Mouse (Mus musculus) retina, postnatal 7 days (tissue): ENCODE measurements around the gene Ypel3.

Experiments used
- DNase-seq: peaks from one replicate; pipeline ENCODE4 v3.0.0-alpha.2; 2012; ENCODE audit warnings: low read depth, low spot score

Ypel3 gene

DNA sequence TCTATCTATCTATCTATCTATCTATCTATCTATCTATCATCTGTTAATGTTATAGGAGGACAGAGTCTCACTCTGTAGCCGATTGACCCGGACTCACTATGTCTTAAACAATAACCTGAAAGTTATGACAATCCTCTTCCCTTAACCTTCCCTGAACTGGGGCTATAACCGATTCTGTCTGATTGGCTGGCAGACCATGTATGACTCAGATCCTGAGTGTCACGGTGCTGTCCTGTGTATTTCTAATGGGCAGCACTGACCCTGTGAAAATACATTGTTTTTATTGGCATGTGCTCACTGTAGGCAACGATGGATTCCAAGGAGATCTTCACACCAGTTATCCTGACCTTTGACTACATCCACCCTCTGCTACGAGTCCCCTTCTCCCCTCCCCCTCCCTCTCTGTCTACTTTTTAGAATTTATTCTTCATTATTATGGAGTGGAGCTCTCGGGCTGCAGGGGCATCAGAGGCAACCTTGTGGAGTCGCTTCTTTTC is 39.0 kb downstream of the Ypel3 start:
- DNase-seq: no peak

GRCm38 (mm10) chr7:126816494-126816893 is 39.7 kb downstream of the Ypel3 start:
- DNase-seq: no peak

- no peak for DNase-seq
These were observed 40.8 kb downstream of the Ypel3 start for GRCm38 (mm10) chr7:126817595-126817994.

GRCm38 (mm10) chr7:126818818-126819217 is 42.1 kb downstream of the Ypel3 start:
- DNase-seq: no peak

GRCm38 (mm10) chr7:126821835-126822511 is 45.2 kb downstream of the Ypel3 start:
- DNase-seq: peak; percentile 90

DNA sequence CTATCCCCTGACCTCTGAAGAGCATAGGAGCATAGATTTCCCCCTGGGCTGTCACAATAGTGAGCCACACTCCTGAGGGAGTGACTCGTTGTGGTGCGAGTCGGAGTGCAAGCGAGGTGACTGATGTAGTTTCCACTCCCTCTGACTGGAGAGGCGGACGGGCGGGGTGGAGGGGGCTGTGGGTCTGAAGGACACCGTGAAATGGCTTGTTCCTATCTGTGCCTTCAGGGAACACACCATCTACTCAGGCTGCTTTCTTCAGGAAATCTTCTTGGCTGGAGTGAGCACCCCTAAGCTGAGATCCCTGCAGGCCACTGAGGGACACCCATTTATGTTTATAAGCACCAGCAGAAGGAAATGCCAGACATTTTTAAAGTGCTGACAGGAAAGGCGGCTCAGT is 46.0 kb downstream of the Ypel3 start:
- DNase-seq: no peak

DNA sequence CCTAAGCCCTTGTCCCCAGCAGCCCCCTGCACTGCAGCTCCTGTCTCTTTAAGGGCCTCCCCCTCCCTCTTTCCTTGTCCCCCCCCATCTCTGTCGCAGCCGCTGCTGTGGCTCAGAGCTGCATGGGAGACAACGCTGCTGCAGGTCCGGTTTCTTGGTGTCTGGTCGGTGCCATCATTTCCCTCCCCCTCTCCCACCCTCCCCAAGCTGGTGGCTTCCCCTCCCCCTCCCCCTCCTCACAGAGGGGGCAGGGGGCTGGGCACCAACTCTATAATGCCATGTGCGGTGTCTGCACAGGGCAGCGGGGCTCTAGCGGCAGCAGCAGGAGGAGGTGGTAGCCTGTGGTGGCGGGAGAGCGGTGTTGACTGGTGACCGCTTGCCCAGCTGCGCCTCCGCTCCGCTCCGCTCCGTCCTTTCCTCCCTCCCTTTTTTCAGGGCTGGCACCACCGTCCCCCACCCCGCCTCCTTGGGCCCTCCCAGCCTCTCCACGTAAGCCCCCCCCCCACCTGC is 46.5 kb downstream of the Ypel3 start:
- DNase-seq: peak; percentile 49

GRCm38 (mm10) chr7:126823940-126824339 is 47.2 kb downstream of the Ypel3 start:
- DNase-seq: no peak

DNA sequence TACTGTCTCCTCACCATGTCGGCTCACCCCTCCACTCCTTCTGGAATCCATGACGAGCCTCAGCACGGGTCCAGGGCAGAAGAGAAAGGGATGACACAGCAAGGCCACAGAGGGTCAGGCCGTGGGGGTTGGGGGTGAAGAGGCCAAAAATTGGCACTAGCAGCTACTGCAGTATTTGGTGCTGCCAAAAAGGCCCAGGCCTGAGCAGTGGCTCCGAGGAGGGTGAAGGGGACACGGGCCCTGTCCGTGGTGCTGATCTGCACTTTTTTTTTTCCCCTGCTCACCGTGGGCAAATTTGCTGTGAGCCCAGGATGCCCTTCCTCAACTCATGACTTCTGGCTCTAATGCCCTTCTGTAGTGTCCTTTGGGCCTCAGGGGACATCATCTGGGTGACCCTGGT is 48.6 kb downstream of the Ypel3 start:
- no peak for DNase-seq

DNA sequence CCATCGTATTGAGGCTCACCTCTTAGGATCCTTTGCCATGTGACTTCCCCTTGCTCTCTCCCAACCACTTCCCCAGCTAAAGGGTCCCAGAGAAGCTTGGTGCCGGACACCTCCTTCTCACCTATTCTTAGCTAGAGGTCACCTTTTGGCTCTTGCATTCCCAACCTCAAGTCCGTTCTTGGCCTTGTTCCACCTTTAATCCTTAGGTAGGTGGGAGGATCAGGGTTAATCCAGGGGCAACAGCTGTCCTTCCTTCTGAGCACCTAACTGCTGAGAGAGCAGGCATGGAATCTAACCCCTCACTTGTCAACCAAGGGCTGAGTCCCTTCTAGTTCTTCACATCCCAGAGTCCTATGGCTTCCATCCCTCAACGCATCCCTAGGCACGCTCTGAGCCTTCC is 49.2 kb downstream of the Ypel3 start:
- peak; percentile 53 for DNase-seq
